Mouse (Mus musculus) brain, embryonic 14.5 days (tissue): ENCODE measurements around the gene Gatad1. TPM values are rescaled to one million over a fixed set of nuclear protein-coding genes. Genes with fewer than 3 reads are reported as not detected.
A peak's percentile ranks its signal among the peaks of the same experiment; 100 is the strongest.
"Not testable (repeated sequence)": the region's sequence is repeated elsewhere in the genome, so short reads cannot be mapped to it uniquely, and the experiment has no call there.

Experiments used
- DNase-seq: peaks from one replicate; pipeline ENCODE4 v3.0.0-alpha.2; 2011; ENCODE audit warnings: low read depth
- CTCF ChIP-seq: fragments of 200-500 bp; IDR thresholded peaks from 2 replicates; pipeline ENCODE4 v1.5.1; 2012; ENCODE audit warnings: inconsistent platforms, mild to moderate bottlenecking, moderate library complexity, borderline replicate concordance; ENCODE audit not compliant: insufficient read depth, insufficient read length; ENCODE audit errors: extremely low read depth
- POLR2A ChIP-seq: fragments of 200-500 bp; IDR thresholded peaks from 2 replicates; pipeline ENCODE4 v1.6.1; 2012; ENCODE audit warnings: mild to moderate bottlenecking, inconsistent platforms, borderline replicate concordance; ENCODE audit not compliant: poor library complexity, insufficient read depth, insufficient read length, severe bottlenecking; ENCODE audit errors: extremely low read depth
- polyA plus RNA-seq: library from polyadenylated mRNA; depleted of rRNA; stranded (reverse); fragments of >200 nt; gene quantifications from 2 replicates; pipeline ENCODE4 v1.2.3, GENCODE M21; 2012; rRNA removed

Gatad1 gene
- polyA plus RNA-seq, 1 experiment = 73.9 TPM

DNA sequence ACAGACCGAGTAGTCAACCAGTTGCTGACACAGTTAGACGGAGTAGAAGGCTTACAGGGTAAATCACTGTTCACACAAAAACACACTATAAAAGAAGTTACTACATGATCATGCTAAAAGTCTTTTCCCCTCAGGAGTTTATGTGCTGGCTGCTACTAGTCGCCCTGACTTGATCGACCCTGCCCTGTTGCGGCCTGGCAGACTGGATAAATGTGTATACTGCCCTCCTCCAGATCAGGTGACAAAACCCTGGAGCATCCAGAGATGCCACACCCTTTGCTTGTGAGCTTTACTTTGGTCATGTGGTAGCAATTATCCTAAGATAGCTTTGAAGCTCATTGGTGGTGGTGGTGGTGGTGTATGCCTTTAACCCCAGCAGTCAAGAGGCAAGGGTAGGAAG lies 26.9 kb downstream of the Gatad1 start:
- DNase-seq = no peak
- TF ChIP-seq POLR2A = no peak
- TF ChIP-seq CTCF = no peak

DNA sequence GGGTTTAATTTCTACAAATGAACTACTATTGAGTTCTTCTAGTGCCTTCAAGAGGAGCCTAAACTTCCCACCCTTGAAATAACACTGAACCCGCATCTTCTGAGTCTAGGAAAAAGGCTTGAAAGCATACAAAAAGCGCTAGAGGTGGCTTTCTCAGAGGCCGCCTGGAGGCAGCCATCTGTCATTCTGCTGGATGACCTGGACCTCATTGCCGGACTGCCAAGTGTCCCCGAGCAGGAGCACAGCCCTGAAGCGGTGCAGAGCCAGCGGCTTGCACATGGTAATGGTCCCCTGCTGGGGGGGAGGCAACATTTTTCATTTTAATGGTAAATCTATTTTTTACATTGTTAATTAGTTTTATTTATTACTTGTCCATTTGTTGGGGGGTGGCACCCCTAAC lies 36.5 kb downstream of the Gatad1 start:
- no peak for DNase-seq
- TF ChIP-seq CTCF = no peak
- TF ChIP-seq POLR2A = no peak

DNA sequence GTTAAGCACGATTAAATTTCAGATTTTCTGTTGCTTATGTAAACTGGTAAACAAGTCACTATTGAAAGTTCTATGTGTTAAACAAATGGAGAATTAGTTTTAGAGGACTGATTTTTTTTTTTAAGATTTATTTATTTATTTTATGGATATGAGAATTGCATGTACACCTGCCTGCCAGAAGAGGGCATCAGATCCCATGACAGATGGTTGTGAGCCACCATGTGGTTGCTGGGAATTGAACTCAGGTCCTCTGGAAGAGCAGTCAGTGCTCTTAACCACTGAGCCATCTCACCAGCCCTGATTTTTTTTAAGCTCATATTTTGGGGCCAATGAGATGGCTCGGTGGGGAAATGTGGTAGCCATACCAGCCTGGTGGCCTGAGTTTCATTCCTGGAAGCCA lies 45.1 kb downstream of the Gatad1 start:
- DNase-seq = not testable (repeated sequence)

DNA sequence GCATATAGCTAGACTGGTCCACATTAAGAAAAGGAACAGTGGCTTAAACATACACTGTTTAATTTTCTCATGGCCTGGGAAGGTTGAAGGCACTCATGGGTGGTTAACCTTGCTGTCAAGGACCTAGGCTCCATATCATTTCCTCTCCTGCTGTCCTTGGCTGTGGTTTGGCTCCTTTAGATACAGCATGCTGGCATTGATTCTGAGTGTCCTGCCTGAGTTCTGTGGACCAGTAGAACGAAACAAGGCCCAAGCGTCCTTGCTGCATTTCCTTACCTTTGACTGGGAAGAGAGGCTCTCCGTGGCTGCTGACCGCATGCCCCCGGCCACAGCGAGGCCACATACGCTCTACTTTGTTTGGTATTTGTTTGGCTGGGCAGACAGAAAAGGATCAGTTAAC lies 47.7 kb downstream of the Gatad1 start:
- TF ChIP-seq CTCF (no peak), POLR2A (no peak)
- DNase-seq = no peak

DNA sequence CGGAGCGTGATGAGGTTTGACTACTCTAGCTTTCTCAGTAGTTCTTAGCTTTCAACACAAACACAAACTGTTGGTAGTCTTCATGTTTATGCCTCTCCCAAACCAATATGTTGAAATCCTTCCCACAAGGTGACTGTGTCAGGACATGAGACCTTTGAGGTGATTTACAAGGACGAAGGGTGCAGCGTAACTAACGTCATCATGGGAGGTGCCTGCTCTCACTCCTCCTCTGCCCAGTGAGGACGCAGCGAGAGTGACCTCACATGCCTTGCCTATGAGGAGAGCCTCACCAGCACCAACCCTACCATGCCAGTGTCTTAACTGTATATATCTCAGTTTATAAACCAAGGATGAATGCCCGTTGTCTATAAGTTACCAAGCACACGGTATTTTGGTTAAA lies 49.9 kb downstream of the Gatad1 start:
- TF ChIP-seq POLR2A = no peak
- no peak for TF ChIP-seq CTCF
- no peak for DNase-seq

DNA sequence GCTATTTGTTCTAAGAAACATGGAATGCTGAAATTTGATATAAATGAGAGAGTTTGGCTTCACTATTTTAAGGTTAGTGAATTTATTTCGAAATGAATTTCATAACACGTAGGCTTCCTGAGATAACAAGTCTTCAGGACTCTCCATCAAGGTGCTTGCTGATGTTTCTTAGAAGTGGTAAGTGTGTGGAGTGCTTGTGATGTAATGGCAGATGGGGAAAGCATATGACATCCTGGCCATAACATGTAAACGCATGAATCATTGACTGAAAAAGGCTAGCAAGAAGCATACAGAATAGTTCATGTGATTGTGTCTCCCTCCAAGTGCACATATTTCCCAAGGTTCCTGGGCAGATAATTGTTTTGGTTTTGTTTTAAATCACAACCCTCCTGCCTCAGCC lies 56.2 kb downstream of the Gatad1 start:
- TF ChIP-seq CTCF = no peak
- no peak for TF ChIP-seq POLR2A
- DNase-seq = no peak

DNA sequence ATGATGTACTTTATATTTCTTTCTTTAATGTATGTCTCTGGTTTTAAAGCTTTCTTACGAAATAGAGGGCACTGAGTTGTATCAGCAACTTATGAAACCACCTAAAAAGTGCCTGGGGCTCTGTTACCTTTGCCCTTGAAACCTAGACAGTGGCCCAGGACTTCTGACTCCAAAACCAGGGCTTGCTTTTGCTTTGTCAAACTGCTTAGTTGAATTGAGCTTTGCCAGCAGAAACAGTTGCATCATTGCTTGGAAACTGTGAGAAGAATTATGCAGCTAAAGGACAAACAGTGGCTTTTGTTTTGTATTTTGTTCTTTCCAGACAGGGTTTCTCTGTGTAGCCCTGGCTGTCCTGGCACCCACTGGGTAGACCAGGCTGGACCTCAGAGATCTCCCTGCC lies 56.7 kb downstream of the Gatad1 start:
- no peak for TF ChIP-seq POLR2A
- TF ChIP-seq CTCF = no peak

DNA sequence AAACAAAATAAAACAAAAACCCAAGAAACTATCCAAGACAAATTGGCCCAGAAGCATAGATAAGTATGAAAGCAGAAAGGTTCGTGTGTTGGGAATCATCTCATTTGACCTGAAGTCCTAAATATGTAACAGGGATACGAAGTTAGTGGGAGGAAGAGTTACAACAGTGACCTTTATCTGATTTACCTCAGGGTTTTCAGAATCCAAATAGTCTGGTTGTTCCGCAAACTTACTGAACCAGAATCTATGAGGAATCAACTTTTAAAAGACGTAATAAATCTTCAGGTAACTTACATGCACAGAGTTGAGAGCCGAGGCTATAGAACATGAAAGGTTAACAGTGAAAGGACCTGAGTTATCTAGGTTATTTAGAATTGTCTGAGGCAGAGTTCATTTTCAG lies 58.2 kb downstream of the Gatad1 start:
- TF ChIP-seq POLR2A (no peak), CTCF (no peak)
- DNase-seq = no peak

More for the DNA sequence above, 56.7 kb downstream of the Gatad1 start:
- no peak for DNase-seq

DNA sequence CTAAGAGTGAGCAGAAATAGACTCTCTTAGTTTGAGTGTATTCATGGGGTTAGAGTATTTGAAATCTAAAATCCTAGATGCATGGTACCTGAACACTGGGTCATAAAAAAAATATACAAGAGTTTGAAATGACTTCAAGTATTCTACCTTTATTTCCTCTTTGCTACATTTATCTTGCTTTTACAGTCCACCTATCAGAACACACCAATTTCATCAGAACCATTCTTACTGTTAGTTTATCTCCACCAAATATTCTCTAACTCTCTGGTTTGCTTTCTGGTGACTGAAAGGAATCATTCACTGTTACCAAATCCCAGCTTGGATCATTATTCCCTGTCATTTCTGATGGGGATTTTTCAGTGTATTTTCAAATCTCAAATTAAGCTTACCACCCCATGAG lies 59.8 kb downstream of the Gatad1 start:
- TF ChIP-seq POLR2A (no peak), CTCF (no peak)
- DNase-seq = no peak

DNA sequence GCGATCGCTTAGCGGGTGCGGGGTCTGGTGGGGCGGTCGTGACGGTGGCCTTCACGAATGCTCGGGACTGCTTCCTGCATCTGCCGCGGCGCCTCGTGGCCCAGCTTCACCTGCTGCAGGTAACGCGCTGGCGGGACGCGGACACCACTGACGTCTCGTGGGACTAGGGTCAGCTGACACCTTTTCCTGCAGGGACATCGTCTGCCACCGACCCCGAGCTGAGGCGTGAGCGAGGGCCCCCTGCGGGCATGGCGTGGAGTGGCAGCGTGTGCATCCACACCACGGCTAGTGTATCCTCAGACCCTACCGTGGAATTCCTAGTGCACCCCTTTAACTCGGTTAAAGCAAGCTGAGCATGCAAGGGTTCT lies 60.6 kb downstream of the Gatad1 start, which contains the start of gene Rbm48:
Gene Rbm48, minus strand, starts transcription at position 187 of the 368 bp plus-strand sequence.
- DNase-seq = peak; percentile 90
- no peak for TF ChIP-seq POLR2A
- peak; percentile 69 for TF ChIP-seq CTCF

DNA sequence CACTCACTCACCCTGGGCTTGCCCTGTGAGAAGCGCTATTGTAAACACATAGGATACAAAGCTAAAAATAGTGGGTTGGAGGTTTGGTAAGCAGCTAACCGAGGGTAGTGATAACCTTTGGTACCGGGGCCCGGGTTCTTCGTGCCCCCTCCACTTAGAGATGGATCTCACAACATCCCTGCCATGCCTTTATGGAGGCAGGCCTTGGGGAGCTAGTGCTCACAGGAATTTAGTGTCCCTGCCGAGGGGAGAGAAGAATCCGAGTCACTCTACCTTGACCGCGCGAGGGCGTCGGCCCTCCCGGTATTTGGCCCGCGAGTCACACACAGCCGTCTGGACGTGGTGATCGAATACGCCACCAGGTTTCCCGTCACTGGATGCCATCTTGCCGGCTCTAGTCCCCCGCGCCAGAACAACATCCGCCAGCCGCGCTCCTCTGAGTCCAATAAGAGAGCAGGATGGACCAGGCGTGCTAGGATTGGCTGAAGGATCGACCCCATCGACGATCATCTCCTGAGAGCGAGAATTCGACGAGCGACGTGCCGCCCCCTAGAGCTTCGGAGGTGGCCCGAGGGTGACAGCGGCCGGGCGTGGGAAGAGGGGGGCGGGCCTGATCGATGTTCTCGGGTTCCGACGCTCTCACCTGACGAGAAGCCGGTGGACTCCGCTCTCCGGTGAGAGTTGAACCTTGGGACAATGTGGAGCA lies 61.1 kb downstream of the Gatad1 start, which contains the start of gene Pex1:
Gene Pex1, plus strand, starts transcription at position 374 of the 706 bp plus-strand sequence.
- peak; percentile 99 for DNase-seq
- no peak for TF ChIP-seq CTCF
- TF ChIP-seq POLR2A = peak; percentile 22; the same call in 1 of the 2 replicates

Other genes with a start within 250 kb of the Gatad1 start
- 26.6 and 27.1 TPM in 2 replicates for gene Fam133b, start 113.4 kb downstream of the Gatad1 start, polyA plus RNA-seq
- 5.5 and 5.8 TPM in 2 replicates for gene 1700109H08Rik, start 85.6 kb downstream of the Gatad1 start, polyA plus RNA-seq
- gene Pex1, start 61.1 kb downstream of the Gatad1 start, polyA plus RNA-seq = 24.6 and 24.7 TPM in 2 replicates
- gene Rbm48, start 60.6 kb downstream of the Gatad1 start, polyA plus RNA-seq = 11.2 and 12.3 TPM in 2 replicates
- not detected in 2 replicates for gene Tmbim7, start 6.0 kb downstream of the Gatad1 start, polyA plus RNA-seq
- gene Ankib1, start 145.7 kb upstream of the Gatad1 start, polyA plus RNA-seq = 19.3 and 27.8 TPM in 2 replicates
- gene Krit1, start 146.0 kb upstream of the Gatad1 start, polyA plus RNA-seq = 46.4 and 50.0 TPM in 2 replicates
- 0.05 and 0.11 TPM in 2 replicates for gene Lrrd1, start 188.0 kb upstream of the Gatad1 start, polyA plus RNA-seq
- gene Mterf1a, start 236.7 kb upstream of the Gatad1 start, polyA plus RNA-seq = 5.2 and 6.1 TPM in 2 replicates